Mouse (Mus musculus): Measurements from ENCODE around the gene Wbp1. TPM values are rescaled to one million over a fixed set of nuclear protein-coding genes. Genes with fewer than 3 reads are reported as not detected.

Wbp1 gene
- polyA plus RNA-seq, 1 experiment from 2014 or later = 123 TPM

DNA sequence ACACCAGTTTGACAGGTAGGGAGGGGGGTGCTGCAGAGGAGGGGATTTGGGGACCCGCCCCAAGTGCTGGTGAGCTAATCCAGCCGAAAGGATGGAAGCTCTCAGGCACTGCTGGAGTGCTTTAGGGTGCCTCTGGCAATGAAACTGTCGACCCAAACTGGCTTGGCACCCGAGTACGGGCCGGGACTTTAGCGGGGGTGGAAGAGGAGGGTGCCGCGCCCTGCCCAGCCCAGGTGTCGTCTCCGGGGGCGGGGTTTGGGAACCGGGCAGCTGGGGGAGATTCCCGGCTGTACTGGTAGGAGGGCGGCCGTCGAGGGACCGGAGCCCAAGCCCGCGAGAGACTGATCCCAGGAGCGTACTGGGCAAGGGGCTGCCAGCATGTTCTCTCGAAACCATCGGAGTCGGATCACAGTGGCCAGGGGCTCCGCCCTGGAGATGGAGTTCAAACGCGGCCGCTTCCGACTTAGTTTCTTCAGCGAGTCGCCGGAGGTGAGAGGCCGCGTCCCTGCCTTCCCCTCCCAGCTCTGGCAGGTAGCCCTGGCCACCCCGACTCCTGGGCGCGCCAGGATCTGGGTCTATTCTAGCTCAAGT, 14.3 kb upstream of the Wbp1 start:
- Histone ChIP-seq H3K9me3 (ENCODE audit: control insufficient read depth, low read length) (no peaks in the 10 kb centered on the region), H3K9ac (ENCODE audit: low read depth, low read length) (peak overlapping the region; percentile 89), H3K4me3 (ENCODE audit: low read length) (peak overlapping the region; percentile 66), H3K36me3 (ENCODE audit: control insufficient read depth, insufficient read depth, low read length) (no peaks in the 10 kb centered on the region; the same call in 1 of the 2 replicates), H3K4me2 (replicated peaks; ENCODE audit: low read depth, low read length) (peak overlapping the region; percentile 74), H3K4me1 (ENCODE audit: control insufficient read depth, insufficient read depth, low read length) (peaks cover 34% of the 10 kb centered on the region), H3K27me3 (ENCODE audit: control insufficient read depth, insufficient read depth, low read length) (no peaks in the 10 kb centered on the region), H3K27ac (ENCODE audit: low read depth, low read length) (peak overlapping the region; percentile 99)
- WGBS = 2% methylated on average over 37 of the region's 37 CpGs
- ATAC-seq (ENCODE audit: low FRiP score, low TSS enrichment) = no peak

GRCm38 (mm10) chr6:83134951-83135513, 13.7 kb upstream of the Wbp1 start, which contains the start of gene Rtkn:
Gene Rtkn (plus strand): TSS chr6:83135463.
- H3K4me2 ChIP-seq (replicated peaks; ENCODE audit: low read depth, low read length) = peak within 1 kb of the TSS; percentile 74
- 62% methylated on average over 7 of the region's 7 CpGs for WGBS
- H3K9ac ChIP-seq (ENCODE audit: low read depth, low read length) = peak within 1 kb of the TSS; percentile 89
- H3K9me3 ChIP-seq (ENCODE audit: control insufficient read depth, low read length) = no peaks in the 10 kb centered on the region
- peaks cover 34% of the 10 kb centered on the region for H3K4me1 ChIP-seq (ENCODE audit: control insufficient read depth, insufficient read depth, low read length)
- H3K27ac ChIP-seq (ENCODE audit: low read depth, low read length) = peak within 1 kb of the TSS; percentile 99
- H3K27me3 ChIP-seq (ENCODE audit: control insufficient read depth, insufficient read depth, low read length) = no peaks in the 10 kb centered on the region
- peak within 1 kb of the TSS; percentile 66 for H3K4me3 ChIP-seq (ENCODE audit: low read length)
- ATAC-seq (ENCODE audit: low FRiP score, low TSS enrichment) = no peak
- no peaks in the 10 kb centered on the region; the same call in 1 of the 2 replicates for H3K36me3 ChIP-seq (ENCODE audit: control insufficient read depth, insufficient read depth, low read length)

DNA sequence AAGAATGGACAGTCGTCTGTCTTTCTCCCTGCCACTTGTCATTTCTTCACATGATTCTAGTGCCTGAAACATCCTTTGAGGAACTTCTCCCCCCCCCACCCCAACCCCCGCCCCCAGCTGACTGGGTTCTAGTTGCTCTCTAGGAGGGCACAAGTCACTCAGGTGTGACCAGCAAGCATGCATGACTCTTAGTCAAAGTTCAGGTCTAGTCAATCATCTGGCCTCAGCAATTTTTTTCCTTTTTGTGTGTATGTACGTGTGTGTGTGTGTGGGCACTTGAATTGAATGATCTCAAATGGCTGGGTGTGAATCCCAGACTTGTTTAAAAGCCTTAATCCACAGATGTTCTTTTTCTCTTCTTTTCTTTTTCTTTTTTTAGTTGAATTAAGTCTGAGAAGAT, 12.9 kb upstream of the Wbp1 start:
- no peak for ATAC-seq (ENCODE audit: low FRiP score, low TSS enrichment)

DNA sequence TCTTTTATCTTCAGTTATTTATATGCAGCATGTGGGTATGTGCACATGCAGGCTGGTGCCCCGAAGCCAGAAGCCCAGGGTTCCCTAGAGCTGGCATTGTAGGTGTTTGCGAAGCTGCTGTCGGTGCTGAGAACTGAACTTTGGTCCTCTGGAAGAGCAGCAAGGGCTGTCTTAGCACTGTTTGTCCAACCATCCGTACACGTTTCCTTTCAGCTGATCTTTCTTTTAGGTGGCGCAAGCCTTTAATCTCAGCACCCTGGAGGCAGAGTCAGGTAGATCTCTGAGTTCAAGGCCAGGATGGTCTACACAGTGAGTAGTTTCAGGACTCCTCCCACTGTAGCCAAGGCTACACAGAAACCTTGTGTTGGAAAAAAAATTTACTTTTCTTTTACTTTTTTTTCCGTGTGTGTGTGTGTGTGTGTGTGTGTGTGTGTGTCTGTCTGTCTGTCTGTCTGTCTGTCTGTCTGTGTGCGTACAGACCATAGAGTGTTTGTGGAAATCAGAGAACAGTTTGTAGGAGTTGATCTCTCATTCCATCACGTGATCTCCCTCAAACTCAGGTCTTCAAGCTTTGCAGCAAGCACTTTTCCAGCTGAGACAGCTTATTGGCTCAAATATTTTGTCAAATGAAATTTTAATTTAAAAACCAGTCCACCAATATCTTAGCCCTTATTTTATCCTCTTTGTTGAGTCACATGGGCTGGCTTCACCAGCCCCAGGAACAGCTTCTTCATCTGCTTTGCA, 11.0 kb upstream of the Wbp1 start:
- Histone ChIP-seq H3K27me3 (ENCODE audit: control insufficient read depth, insufficient read depth, low read length) (no peaks in the 10 kb centered on the region), H3K4me3 (ENCODE audit: low read length) (no peak overlapping the region), H3K36me3 (ENCODE audit: control insufficient read depth, insufficient read depth, low read length) (no peaks in the 10 kb centered on the region), H3K9me3 (ENCODE audit: control insufficient read depth, low read length) (no peaks in the 10 kb centered on the region), H3K9ac (ENCODE audit: low read depth, low read length) (no peak overlapping the region), H3K4me2 (replicated peaks; ENCODE audit: low read depth, low read length) (no peak overlapping the region), H3K27ac (ENCODE audit: low read depth, low read length) (no peak overlapping the region), H3K4me1 (ENCODE audit: control insufficient read depth, insufficient read depth, low read length) (peaks cover 20% of the 10 kb centered on the region)
- no peak for ATAC-seq (ENCODE audit: low FRiP score, low TSS enrichment)
- WGBS = 88% methylated on average over 9 of the region's 9 CpGs

More for the DNA sequence above, 12.9 kb upstream of the Wbp1 start:
- Histone ChIP-seq H3K9ac (ENCODE audit: low read depth, low read length) (no peak overlapping the region), H3K36me3 (ENCODE audit: control insufficient read depth, insufficient read depth, low read length) (no peaks in the 10 kb centered on the region; the same call in 1 of the 2 replicates), H3K9me3 (ENCODE audit: control insufficient read depth, low read length) (no peaks in the 10 kb centered on the region), H3K4me2 (replicated peaks; ENCODE audit: low read depth, low read length) (no peak overlapping the region), H3K27me3 (ENCODE audit: control insufficient read depth, insufficient read depth, low read length) (no peaks in the 10 kb centered on the region), H3K27ac (ENCODE audit: low read depth, low read length) (no peak overlapping the region), H3K4me3 (ENCODE audit: low read length) (no peak overlapping the region), H3K4me1 (ENCODE audit: control insufficient read depth, insufficient read depth, low read length) (peaks cover 34% of the 10 kb centered on the region)
- WGBS = 68% methylated on average over 3 of the region's 3 CpGs

- no peaks in the 10 kb centered on the region for H3K36me3 ChIP-seq (ENCODE audit: control insufficient read depth, insufficient read depth, low read length)
- ATAC-seq (ENCODE audit: low FRiP score, low TSS enrichment) = no peak
- 60% methylated on average over 6 of the region's 6 CpGs for WGBS
- H3K4me3 ChIP-seq (ENCODE audit: low read length) = no peak overlapping the region
- H3K27me3 ChIP-seq (ENCODE audit: control insufficient read depth, insufficient read depth, low read length) = no peaks in the 10 kb centered on the region
- H3K9ac ChIP-seq (ENCODE audit: low read depth, low read length) = no peak overlapping the region
- peaks cover 20% of the 10 kb centered on the region for H3K4me1 ChIP-seq (ENCODE audit: control insufficient read depth, insufficient read depth, low read length)
- no peak overlapping the region for H3K4me2 ChIP-seq (replicated peaks; ENCODE audit: low read depth, low read length)
- H3K9me3 ChIP-seq (ENCODE audit: control insufficient read depth, low read length) = no peaks in the 10 kb centered on the region
- H3K27ac ChIP-seq (ENCODE audit: low read depth, low read length) = peak overlapping the region; percentile 69; the same call in 1 of the 2 replicates
Observed at GRCm38 (mm10) chr6:83131469-83132034, 10.2 kb upstream of the Wbp1 start.

DNA sequence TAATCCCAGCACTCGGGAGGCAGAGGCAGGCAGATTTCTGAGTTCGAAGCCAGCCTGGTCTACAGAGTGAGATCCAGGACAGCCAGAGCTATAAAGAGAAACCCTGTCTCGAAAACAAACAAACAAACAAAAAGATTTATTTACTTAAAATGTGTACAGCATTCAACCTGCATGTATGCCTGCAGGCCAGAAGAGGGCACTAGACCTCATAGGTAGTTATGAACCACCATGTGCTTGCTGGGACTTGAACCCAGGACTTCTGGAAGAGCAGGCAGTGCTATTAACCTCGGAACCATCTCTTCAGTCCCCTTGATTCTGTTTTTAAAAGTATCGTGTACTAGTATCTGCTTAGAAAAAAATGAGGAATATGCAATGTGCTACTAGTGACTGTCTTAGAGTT, 6.1 kb upstream of the Wbp1 start:
- Histone ChIP-seq H3K27me3 (ENCODE audit: control insufficient read depth, insufficient read depth, low read length) (no peaks in the 10 kb centered on the region), H3K9me3 (ENCODE audit: control insufficient read depth, low read length) (no peaks in the 10 kb centered on the region), H3K36me3 (ENCODE audit: control insufficient read depth, insufficient read depth, low read length) (no peaks in the 10 kb centered on the region), H3K4me2 (replicated peaks; ENCODE audit: low read depth, low read length) (no peak overlapping the region), H3K4me1 (ENCODE audit: control insufficient read depth, insufficient read depth, low read length) (peaks cover 21% of the 10 kb centered on the region), H3K9ac (ENCODE audit: low read depth, low read length) (no peak overlapping the region), H3K27ac (ENCODE audit: low read depth, low read length) (no peak overlapping the region), H3K4me3 (ENCODE audit: low read length) (no peak overlapping the region)
- WGBS = 94% methylated on average over 5 of the region's 5 CpGs
- no peak for ATAC-seq (ENCODE audit: low FRiP score, low TSS enrichment)

DNA sequence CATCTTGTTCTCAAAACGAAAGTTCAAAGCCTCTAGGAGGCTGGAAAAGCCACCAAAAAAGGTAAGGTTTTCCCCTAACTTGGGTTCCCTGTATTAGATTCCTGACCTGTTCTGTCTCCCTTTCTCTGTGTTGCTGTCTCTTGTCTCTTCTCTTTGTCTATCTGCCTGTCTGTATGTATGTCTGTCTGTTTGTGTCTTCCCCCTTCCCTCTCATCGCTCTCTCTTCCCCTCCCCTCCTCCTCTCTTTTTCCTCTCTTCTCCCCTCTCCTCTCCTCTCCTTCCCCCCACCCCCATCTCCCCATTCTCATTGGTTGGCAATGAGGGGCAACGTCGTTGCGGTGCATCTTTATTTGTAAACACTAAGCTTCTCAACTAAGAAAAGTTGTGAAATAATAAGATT, 4.0 kb upstream of the Wbp1 start, which contains the start of gene Ino80b:
Ino80b (minus strand) TSS at position 101 of the 400 bp plus-strand sequence.
- Histone ChIP-seq H3K4me1 (ENCODE audit: control insufficient read depth, insufficient read depth, low read length) (peaks cover 20% of the 10 kb centered on the region), H3K9ac (ENCODE audit: low read depth, low read length) (peak within 1 kb of the TSS; percentile 59), H3K9me3 (ENCODE audit: control insufficient read depth, low read length) (no peaks in the 10 kb centered on the region), H3K36me3 (ENCODE audit: control insufficient read depth, insufficient read depth, low read length) (no peaks in the 10 kb centered on the region), H3K4me2 (replicated peaks; ENCODE audit: low read depth, low read length) (peak within 1 kb of the TSS; percentile 78), H3K27me3 (ENCODE audit: control insufficient read depth, insufficient read depth, low read length) (no peaks in the 10 kb centered on the region), H3K4me3 (ENCODE audit: low read length) (peak within 1 kb of the TSS; percentile 59), H3K27ac (ENCODE audit: low read depth, low read length) (peak within 1 kb of the TSS; percentile 43; the same call in 1 of the 2 replicates)
- ATAC-seq (ENCODE audit: low FRiP score, low TSS enrichment) = no peak
- 27% methylated on average over 5 of the region's 5 CpGs for WGBS

DNA sequence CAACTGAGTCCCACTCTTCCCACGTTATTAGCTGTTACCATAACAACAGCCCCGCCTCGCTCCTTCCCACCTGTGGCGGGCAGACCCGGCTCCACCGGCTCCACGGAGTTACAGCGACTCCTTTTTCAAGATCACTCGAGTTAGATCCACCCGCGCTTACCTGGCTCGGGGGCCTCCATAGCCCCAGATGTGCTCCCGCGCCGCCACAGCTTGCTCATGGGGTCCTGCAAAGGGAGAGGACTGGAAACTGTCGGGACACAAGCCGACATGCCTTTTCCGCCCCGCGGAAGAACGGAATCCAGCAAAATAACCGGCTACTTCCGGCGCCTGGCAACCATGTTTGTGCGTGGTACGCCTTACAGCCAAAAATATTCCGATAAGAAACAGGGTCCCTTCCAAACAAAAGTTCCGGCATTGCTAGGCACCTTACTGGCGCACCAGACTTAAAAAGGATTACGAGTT, 3.5 kb upstream of the Wbp1 start:
- Histone ChIP-seq H3K27ac (ENCODE audit: low read depth, low read length) (peak overlapping the region; percentile 43; the same call in 1 of the 2 replicates), H3K36me3 (ENCODE audit: control insufficient read depth, insufficient read depth, low read length) (no peaks in the 10 kb centered on the region), H3K4me1 (ENCODE audit: control insufficient read depth, insufficient read depth, low read length) (peaks cover 25% of the 10 kb centered on the region), H3K9me3 (ENCODE audit: control insufficient read depth, low read length) (no peaks in the 10 kb centered on the region), H3K4me2 (replicated peaks; ENCODE audit: low read depth, low read length) (peak overlapping the region; percentile 78), H3K27me3 (ENCODE audit: control insufficient read depth, insufficient read depth, low read length) (no peaks in the 10 kb centered on the region), H3K9ac (ENCODE audit: low read depth, low read length) (peak overlapping the region; percentile 59), H3K4me3 (ENCODE audit: low read length) (peak overlapping the region; percentile 59)
- ATAC-seq (ENCODE audit: low FRiP score, low TSS enrichment) = no peak; the same call in 1 of the 2 replicates
- whole genome bisulfite sequencing = under 1% methylated on average over 30 of the region's 30 CpGs

All from kidney, embryonic 14.5 days (tissue).